ENCODE assay signal across 8 mouse cellular contexts in the genomic region with DNA sequence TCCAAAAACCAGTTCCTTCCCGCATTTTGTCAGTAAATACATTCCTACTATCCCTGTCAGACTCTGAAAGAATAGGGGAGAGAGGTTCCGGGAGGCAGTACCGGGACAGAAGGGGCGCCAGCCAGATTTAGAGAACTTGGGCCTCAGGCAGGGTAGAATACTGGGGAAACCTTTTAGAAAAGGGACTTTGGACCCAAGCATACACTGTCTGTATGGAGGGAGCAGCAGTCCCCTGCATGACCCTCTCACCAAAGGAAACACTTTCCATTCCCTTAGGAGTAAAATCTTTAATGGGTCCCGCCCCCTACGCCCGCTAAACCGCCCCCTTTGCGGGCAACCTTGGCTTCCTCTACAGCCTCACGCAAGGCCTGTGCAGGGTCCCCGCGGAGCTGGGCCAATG. TPM values are rescaled to one million over a fixed set of nuclear protein-coding genes. Genes with fewer than 3 reads are reported as not detected.
DNase-seq lines count a peak whose midpoint lies in the region; ATAC-seq lines count a peak whose summit lies in the region.
"Had no signal": no experiment of that assay in that cellular context is flagged by ENCODE, and none has a peak within 500 bp of the region (broad histone marks: within the 10 kb centered on the region; RNA-seq: fewer than 3 reads in every experiment).

No protein-coding gene starts in this region.

- peak overlapping the region; percentile 75 for H3K9ac ChIP-seq in lung, embryonic 16.5 days (ENCODE audit: low read length)
- H3K9ac ChIP-seq in forebrain, embryonic 12.5 days, result peak overlapping the region; percentile 46; the same call in 1 of the 2 replicates
- peak overlapping the region; percentile 59 for H3K9ac ChIP-seq in liver, embryonic 11.5 days (ENCODE audit: low read depth, low read length)
- H3K9ac ChIP-seq in stomach, embryonic 16.5 days (ENCODE audit: low read length), result peak overlapping the region; percentile 83

- H3K27ac ChIP-seq in lung, embryonic 16.5 days (ENCODE audit: low read length), result no peak overlapping the region
- no peak overlapping the region for H3K27ac ChIP-seq in forebrain, embryonic 12.5 days
- H3K27ac ChIP-seq in liver, embryonic 11.5 days (ENCODE audit: low read depth, low read length), result no peak overlapping the region
- peak overlapping the region; percentile 69; the same call in 1 of the 2 replicates for H3K27ac ChIP-seq in stomach, embryonic 16.5 days (ENCODE audit: low read length)

- peaks cover 3% of the 10 kb centered on the region; the same call in 1 of the 2 replicates for H3K9me3 ChIP-seq in lung, embryonic 16.5 days (ENCODE audit: control insufficient read depth, low read length)
- no peaks in the 10 kb centered on the region for H3K9me3 ChIP-seq in forebrain, embryonic 12.5 days
- H3K9me3 ChIP-seq in liver, embryonic 11.5 days (ENCODE audit: control insufficient read depth, low read length), result no peaks in the 10 kb centered on the region
- H3K9me3 ChIP-seq in stomach, embryonic 16.5 days (replicated peaks; ENCODE audit: control insufficient read depth, low read length), result no peaks in the 10 kb centered on the region

- H3K4me2 ChIP-seq in lung, embryonic 16.5 days (ENCODE audit: low read depth, low read length), result peak overlapping the region; percentile 98
- H3K4me2 ChIP-seq in forebrain, embryonic 12.5 days, result peak overlapping the region; percentile 84
- H3K4me2 ChIP-seq in liver, embryonic 11.5 days, result peak overlapping the region; percentile 94
- peak overlapping the region; percentile 99 for H3K4me2 ChIP-seq in stomach, embryonic 16.5 days (ENCODE audit: low read depth, low read length)

- peaks cover 31% of the 10 kb centered on the region for H3K27me3 ChIP-seq in lung, embryonic 16.5 days (ENCODE audit: control insufficient read depth, insufficient read depth, low read depth, low read length)
- H3K27me3 ChIP-seq in forebrain, embryonic 12.5 days, result peaks cover 69% of the 10 kb centered on the region
- H3K27me3 ChIP-seq in liver, embryonic 11.5 days (replicated peaks; ENCODE audit: control insufficient read depth, insufficient read depth, low read length), result peaks cover 76% of the 10 kb centered on the region
- H3K27me3 ChIP-seq in stomach, embryonic 16.5 days (ENCODE audit: control insufficient read depth, insufficient read depth, low read length), result peaks cover 12% of the 10 kb centered on the region

- H3K4me3 ChIP-seq in lung, embryonic 16.5 days (ENCODE audit: low read length), result peak overlapping the region; percentile 66
- H3K4me3 ChIP-seq in forebrain, embryonic 12.5 days (replicated peaks), result peak overlapping the region; percentile 58
- H3K4me3 ChIP-seq in liver, embryonic 11.5 days (ENCODE audit: low read depth, low read length), result peak overlapping the region; percentile 58
- H3K4me3 ChIP-seq in stomach, embryonic 16.5 days (replicated peaks; ENCODE audit: low read length), result peak overlapping the region; percentile 72

- H3K36me3 ChIP-seq in lung, embryonic 16.5 days (ENCODE audit: control insufficient read depth, insufficient read depth, low read length), result no peaks in the 10 kb centered on the region
- H3K36me3 ChIP-seq in forebrain, embryonic 12.5 days (replicated peaks), result no peaks in the 10 kb centered on the region
- no peaks in the 10 kb centered on the region for H3K36me3 ChIP-seq in liver, embryonic 11.5 days (ENCODE audit: control insufficient read depth, insufficient read depth, low read length)
- no peaks in the 10 kb centered on the region for H3K36me3 ChIP-seq in stomach, embryonic 16.5 days (ENCODE audit: control insufficient read depth, insufficient read depth, low read length)

- DNase-seq in lung, postnatal 25 days (ENCODE audit: low spot score), result no peak
- no peak for DNase-seq in liver, embryonic 11.5 days (ENCODE audit: low spot score)
- DNase-seq in left cerebral cortex, adult 11 months (ENCODE audit: low spot score), result no peak
- no peak for DNase-seq in thymus, postnatal 10 days (ENCODE audit: low spot score in 2 of 2)

- WGBS in lung, embryonic 16.5 days, result 1% methylated on average over 12 of the region's 12 CpGs
- WGBS in forebrain, embryonic 12.5 days, result under 1% methylated on average over 12 of the region's 12 CpGs
- 2% methylated on average over 12 of the region's 12 CpGs for WGBS in liver, embryonic 11.5 days
- 3% methylated on average over 12 of the region's 12 CpGs for WGBS in stomach, embryonic 16.5 days

- peak; percentile 8; the same call in 1 of the 2 replicates for ATAC-seq in lung, embryonic 16.5 days (ENCODE audit: low read depth)
- ATAC-seq in forebrain, embryonic 12.5 days (ENCODE audit: low FRiP score), result peak; percentile 6; the same call in 1 of the 2 replicates
- peak; percentile 33 for ATAC-seq in liver, embryonic 11.5 days (replicated peaks; ENCODE audit: low FRiP score)
- ATAC-seq in stomach, embryonic 16.5 days (ENCODE audit: insufficient read depth, low FRiP score), result no peak; the same call in 1 of the 2 replicates

- peaks cover 49% of the 10 kb centered on the region for H3K4me1 ChIP-seq in lung, embryonic 16.5 days (replicated peaks; ENCODE audit: control insufficient read depth, insufficient read depth, low read length)
- peaks cover 69% of the 10 kb centered on the region for H3K4me1 ChIP-seq in forebrain, embryonic 12.5 days
- H3K4me1 ChIP-seq in liver, embryonic 11.5 days (replicated peaks; ENCODE audit: control insufficient read depth, insufficient read depth, low read length), result peaks cover 46% of the 10 kb centered on the region
- H3K4me1 ChIP-seq in stomach, embryonic 16.5 days (ENCODE audit: control insufficient read depth, insufficient read depth, low read length), result peaks cover 58% of the 10 kb centered on the region

RNA-seq across cellular contexts. Expression of gene Fgf11, which starts 1.7 kb away (rescaled TPM):
- polyA plus RNA-seq in lung, embryonic 16.5 days (2015; fragmentation: Nextera tagmentation; extraction: Ambion mirVana), result 1.0 and 1.7 TPM in 2 replicates
- 2.6 and 3.2 TPM in 2 replicates for polyA plus RNA-seq in forebrain, embryonic 12.5 days (2016; fragmentation: Nextera tagmentation; extraction: Ambion mirVana)
- 1.2 TPM in 2 replicates for polyA plus RNA-seq in liver, embryonic 11.5 days (2014; fragmentation: Nextera tagmentation; extraction: Ambion mirVana)
- 1.8 and 2.5 TPM in 2 replicates for polyA plus RNA-seq in stomach, embryonic 16.5 days (2015; fragmentation: Nextera tagmentation; extraction: Ambion mirVana)

RNA-seq across cellular contexts. Expression of gene Tmem102, which starts 2.1 kb away (rescaled TPM):
- 6.5 and 8.6 TPM in 2 replicates for polyA plus RNA-seq in lung, embryonic 16.5 days (2015; fragmentation: Nextera tagmentation; extraction: Ambion mirVana)
- 0.76 and 1.3 TPM in 2 replicates for polyA plus RNA-seq in forebrain, embryonic 12.5 days (2016; fragmentation: Nextera tagmentation; extraction: Ambion mirVana)
- polyA plus RNA-seq in liver, embryonic 11.5 days (2014; fragmentation: Nextera tagmentation; extraction: Ambion mirVana), result 0.96 and 1.2 TPM in 2 replicates
- 14.2 and 15.0 TPM in 2 replicates for polyA plus RNA-seq in stomach, embryonic 16.5 days (2015; fragmentation: Nextera tagmentation; extraction: Ambion mirVana)

RNA-seq across cellular contexts. Expression of gene Chrnb1, which starts 7.6 kb away (rescaled TPM):
- 18.6 and 20.7 TPM in 2 replicates for polyA plus RNA-seq in lung, embryonic 16.5 days (2015; fragmentation: Nextera tagmentation; extraction: Ambion mirVana)
- polyA plus RNA-seq in forebrain, embryonic 12.5 days (2016; fragmentation: Nextera tagmentation; extraction: Ambion mirVana), result 1.2 and 1.8 TPM in 2 replicates
- polyA plus RNA-seq in liver, embryonic 11.5 days (2014; fragmentation: Nextera tagmentation; extraction: Ambion mirVana), result 1.3 and 1.4 TPM in 2 replicates
- polyA plus RNA-seq in stomach, embryonic 16.5 days (2015; fragmentation: Nextera tagmentation; extraction: Ambion mirVana), result 5.3 and 10.3 TPM in 2 replicates

RNA-seq across cellular contexts. Expression of gene Gm39566, which starts 11.8 kb away (rescaled TPM):
- not detected in 2 replicates for polyA plus RNA-seq in lung, embryonic 16.5 days (2015; fragmentation: Nextera tagmentation; extraction: Ambion mirVana)
- polyA plus RNA-seq in forebrain, embryonic 12.5 days (2016; fragmentation: Nextera tagmentation; extraction: Ambion mirVana), result not detected in 2 replicates
- not detected in 2 replicates for polyA plus RNA-seq in liver, embryonic 11.5 days (2014; fragmentation: Nextera tagmentation; extraction: Ambion mirVana)
- 0.03 TPM in 1 of 2 replicates, not detected in the other for polyA plus RNA-seq in stomach, embryonic 16.5 days (2015; fragmentation: Nextera tagmentation; extraction: Ambion mirVana)
- polyA plus RNA-seq: brain, embryonic 14.5 days had no signal

RNA-seq across cellular contexts. Expression of gene Spem2, which starts 14.9 kb away (rescaled TPM):
- not detected in 2 replicates for polyA plus RNA-seq in lung, embryonic 16.5 days (2015; fragmentation: Nextera tagmentation; extraction: Ambion mirVana)
- polyA plus RNA-seq in forebrain, embryonic 12.5 days (2016; fragmentation: Nextera tagmentation; extraction: Ambion mirVana), result not detected in 2 replicates
- not detected in 2 replicates for polyA plus RNA-seq in liver, embryonic 11.5 days (2014; fragmentation: Nextera tagmentation; extraction: Ambion mirVana)
- not detected in 2 replicates for polyA plus RNA-seq in stomach, embryonic 16.5 days (2015; fragmentation: Nextera tagmentation; extraction: Ambion mirVana)
- polyA plus RNA-seq: brain, embryonic 14.5 days had no signal
